In the genomic region with DNA sequence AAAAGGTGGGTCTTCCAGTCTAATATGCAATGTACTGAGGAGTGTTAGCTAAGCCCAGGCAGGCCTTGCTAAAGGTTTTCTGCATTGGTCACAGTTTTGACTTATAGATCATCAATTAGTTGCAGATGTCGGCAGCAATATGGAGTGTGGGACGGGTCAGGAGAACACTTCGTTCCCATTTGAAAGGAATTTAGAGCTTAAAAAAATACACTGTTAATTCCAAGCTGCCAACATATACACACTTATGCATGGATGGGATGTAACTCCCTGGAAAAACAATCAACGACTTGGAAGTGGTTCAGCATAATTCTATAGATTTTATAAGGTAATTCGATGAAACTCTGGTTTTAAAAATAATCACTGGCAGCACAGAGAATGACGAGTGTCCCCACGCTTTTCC, we compare ENCODE assay signal across 21 mouse cellular contexts.
"Had no signal": no experiment of that assay in that cellular context is flagged by ENCODE, and none has a peak within 500 bp of the region (broad histone marks: within the 10 kb centered on the region; RNA-seq: fewer than 3 reads in every experiment).

No protein-coding gene starts in this region.

- H3K4me2 ChIP-seq: lung, embryonic 15.5 days; midbrain, embryonic 11.5 days; neural tube, embryonic 13.5 days; neural tube, embryonic 15.5 days had no signal

- H3K9me3 ChIP-seq: lung, embryonic 15.5 days; megakaryocyte, embryonic 14.5 days; neural tube, embryonic 13.5 days; neural tube, embryonic 15.5 days had no signal

- H3K36me3 ChIP-seq: lung, embryonic 15.5 days; neural tube, embryonic 13.5 days; neural tube, embryonic 15.5 days had no signal

- ATAC-seq: lung, postnatal 0 days; midbrain, embryonic 16.5 days had no signal

- H3K27ac ChIP-seq: lung, embryonic 15.5 days; macrophage; neural tube, embryonic 13.5 days; neural tube, embryonic 15.5 days had no signal

- DNase-seq: lung, adult 2 months; lung, postnatal 14 days; lung, postnatal 36 days; midbrain, embryonic 14.5 days; retina, postnatal 1 day; right cerebral cortex, adult 18-20 months; right cerebral cortex, postnatal 25 days; right cerebral cortex, postnatal 4 days; spleen, adult 18-20 months; thymus, adult 18-20 months; thymus, postnatal 14 days; thymus, postnatal 36 days had no signal

- H3K4me3 ChIP-seq: lung, embryonic 15.5 days; megakaryocyte, embryonic 14.5 days; myocyte; neural tube, embryonic 13.5 days; neural tube, embryonic 15.5 days had no signal

- H3K9ac ChIP-seq: lung, embryonic 15.5 days; neural tube, embryonic 13.5 days; neural tube, embryonic 15.5 days had no signal

- H3K4me1 ChIP-seq: lung, embryonic 15.5 days; neural tube, embryonic 13.5 days; neural tube, embryonic 15.5 days had no signal

- H3K27me3 ChIP-seq: lung, embryonic 15.5 days; neural tube, embryonic 13.5 days; neural tube, embryonic 15.5 days had no signal
